Mouse (Mus musculus) cortical plate, adult 2 months (tissue): ENCODE data around the gene Dyrk3. TPM values are rescaled to one million over a fixed set of nuclear protein-coding genes. Genes with fewer than 3 reads are reported as not detected.

ENCODE experiments used
- H3K27ac ChIP-seq: fragments of 200-500 bp; 2 replicates; pipeline ENCODE4 v1.5.1; 2012; ENCODE audit warnings: low read length, control low read depth, inconsistent platforms; ENCODE audit not compliant: insufficient read depth
- H3K4me1 ChIP-seq: fragments of 200-500 bp; 2 replicates; pipeline ENCODE4 v1.6.1; 2011; ENCODE audit warnings: low read length; ENCODE audit not compliant: control insufficient read depth, insufficient read depth
- H3K4me3 ChIP-seq: fragments of 200-500 bp; 2 replicates; pipeline ENCODE4 v1.5.1; 2011; ENCODE audit warnings: mild to moderate bottlenecking, low read length, control low read depth; ENCODE audit not compliant: insufficient read depth
- CTCF ChIP-seq: fragments of 200-500 bp; IDR thresholded peaks from 2 replicates; pipeline ENCODE4 v1.5.1; 2011; ENCODE audit warnings: mild to moderate bottlenecking, control low read depth, low read length; ENCODE audit not compliant: insufficient read depth; ENCODE audit errors: extremely low read depth
- POLR2A ChIP-seq: fragments of 200-500 bp; IDR thresholded peaks from 2 replicates; pipeline ENCODE4 v1.6.1; 2011; ENCODE audit warnings: mild to moderate bottlenecking, low read length, control low read depth; ENCODE audit not compliant: insufficient read depth; ENCODE audit errors: extremely low read depth
- polyA plus RNA-seq: library from polyadenylated mRNA; depleted of rRNA; stranded (reverse); fragments of >200 nt; gene quantifications from 2 replicates; pipeline ENCODE4 v1.2.3, GENCODE M21; 2012

Dyrk3 gene
- polyA plus RNA-seq, 1 experiment, result 6.2 TPM

- peaks cover 17% of the 10 kb centered on the region for H3K4me1 ChIP-seq
- H3K27ac ChIP-seq, result no peak overlapping the region
- TF ChIP-seq CTCF (no peak), POLR2A (no peak)
- H3K4me3 ChIP-seq, result no peak overlapping the region
Observed at GRCm38 (mm10) chr1:131089525-131090127, 48.5 kb downstream of the Dyrk3 start.

- Histone ChIP-seq H3K4me1 (peaks cover 18% of the 10 kb centered on the region), H3K4me3 (no peak overlapping the region), H3K27ac (no peak overlapping the region)
- no peak for TF ChIP-seq POLR2A
- TF ChIP-seq CTCF, result no peak
Observed at GRCm38 (mm10) chr1:131088547-131088946, 49.6 kb downstream of the Dyrk3 start.

GRCm38 (mm10) chr1:131086907-131087306, 51.2 kb downstream of the Dyrk3 start:
- TF ChIP-seq CTCF (no peak), POLR2A (no peak)
- peaks cover 19% of the 10 kb centered on the region for H3K4me1 ChIP-seq
- no peak overlapping the region for H3K27ac ChIP-seq
- H3K4me3 ChIP-seq, result no peak overlapping the region

GRCm38 (mm10) chr1:131085957-131086739, 52.0 kb downstream of the Dyrk3 start:
- no peak overlapping the region for H3K4me3 ChIP-seq
- no peak for TF ChIP-seq POLR2A
- H3K4me1 ChIP-seq, result peaks cover 20% of the 10 kb centered on the region
- H3K27ac ChIP-seq, result no peak overlapping the region

- no peak overlapping the region for H3K27ac ChIP-seq
- peaks cover 17% of the 10 kb centered on the region for H3K4me1 ChIP-seq
- no peak overlapping the region for H3K4me3 ChIP-seq
- no peak for TF ChIP-seq POLR2A
- no peak for TF ChIP-seq CTCF
Observed at GRCm38 (mm10) chr1:131085272-131085671, 52.9 kb downstream of the Dyrk3 start.

GRCm38 (mm10) chr1:131084289-131084688, 53.9 kb downstream of the Dyrk3 start:
- H3K4me3 ChIP-seq, result no peak overlapping the region
- H3K4me1 ChIP-seq, result peaks cover 15% of the 10 kb centered on the region
- H3K27ac ChIP-seq, result no peak overlapping the region
- no peak for TF ChIP-seq CTCF
- TF ChIP-seq POLR2A, result no peak

- Histone ChIP-seq H3K4me3 (no peak overlapping the region), H3K4me1 (peaks cover 16% of the 10 kb centered on the region), H3K27ac (no peak overlapping the region)
- TF ChIP-seq CTCF (no peak), POLR2A (no peak)
Observed at GRCm38 (mm10) chr1:131083609-131084008, 54.5 kb downstream of the Dyrk3 start.

GRCm38 (mm10) chr1:131083122-131083521, 55.0 kb downstream of the Dyrk3 start:
- Histone ChIP-seq H3K4me3 (no peak overlapping the region), H3K27ac (no peak overlapping the region), H3K4me1 (peaks cover 16% of the 10 kb centered on the region)
- TF ChIP-seq CTCF (no peak), POLR2A (no peak)

GRCm38 (mm10) chr1:131080686-131081085, 57.5 kb downstream of the Dyrk3 start:
- H3K27ac ChIP-seq, result no peak overlapping the region
- TF ChIP-seq POLR2A, result no peak
- TF ChIP-seq CTCF, result no peak
- no peak overlapping the region for H3K4me3 ChIP-seq
- H3K4me1 ChIP-seq, result peaks cover 6% of the 10 kb centered on the region

GRCm38 (mm10) chr1:131079762-131080161, 58.4 kb downstream of the Dyrk3 start:
- TF ChIP-seq CTCF (no peak), POLR2A (no peak)
- H3K4me1 ChIP-seq, result peaks cover 10% of the 10 kb centered on the region
- no peak overlapping the region for H3K27ac ChIP-seq
- no peak overlapping the region for H3K4me3 ChIP-seq
